Mouse (Mus musculus): ENCODE results near the gene H2-T24. TPM values are rescaled to one million over a fixed set of nuclear protein-coding genes. Genes with fewer than 3 reads are reported as not detected.
A peak's percentile ranks its signal among the peaks of the same experiment; 100 is the strongest.

The H2-T24 gene
- polyA plus RNA-seq, 1 experiment from 2014 or later = 3.1 TPM

DNA sequence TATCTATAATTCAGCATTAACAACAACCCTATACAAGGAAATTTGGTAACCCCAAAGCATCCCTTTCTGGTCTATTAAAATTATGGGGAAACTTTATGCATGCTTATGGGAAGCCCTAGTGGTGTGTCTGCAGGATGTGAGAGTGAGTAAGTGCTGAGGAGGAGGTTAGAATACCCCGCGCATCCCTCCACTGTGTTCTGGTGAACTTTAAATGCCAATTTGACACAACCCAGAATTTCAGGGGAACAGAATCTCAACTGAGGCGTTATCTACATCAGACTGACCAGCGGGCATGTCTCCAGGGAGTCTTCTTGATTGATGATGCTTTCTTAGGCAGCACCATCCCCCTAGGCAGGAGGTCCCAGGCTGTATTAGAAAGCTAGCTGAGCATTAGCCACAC is 5.5 kb upstream of the H2-T24 start:
- DNase-seq (ENCODE audit: low spot score, missing footprints) (peak; percentile 31), ATAC-seq (ENCODE audit: low FRiP score) (no peak)
- WGBS = 84% methylated on average over 4 of the region's 4 CpGs

GRCm38 (mm10) chr17:36025197-36025596 is 4.8 kb upstream of the H2-T24 start:
- Histone ChIP-seq H3K4me1 (ENCODE audit: control insufficient read depth, insufficient read depth, low read length) (no peaks in the 10 kb centered on the region), H3K36me3 (ENCODE audit: control insufficient read depth, insufficient read depth, low read length) (no peaks in the 10 kb centered on the region), H3K9ac (ENCODE audit: low read length) (no peak overlapping the region), H3K9me3 (ENCODE audit: control insufficient read depth, low read length) (no peaks in the 10 kb centered on the region), H3K27ac (ENCODE audit: low read depth, low read length) (no peak overlapping the region), H3K4me3 (ENCODE audit: low read depth, low read length) (no peak overlapping the region), H3K27me3 (ENCODE audit: control insufficient read depth, insufficient read depth, low read length) (no peaks in the 10 kb centered on the region), H3K4me2 (no peak overlapping the region)
- ATAC-seq (ENCODE audit: low FRiP score) (no peak), DNase-seq (ENCODE audit: low spot score, missing footprints) (no peak)
- 69% methylated on average over 5 of the region's 5 CpGs for WGBS

More for the DNA sequence above, 5.5 kb upstream of the H2-T24 start:
- no peaks in the 10 kb centered on the region for H3K9me3 ChIP-seq (ENCODE audit: control insufficient read depth, low read length)
- no peak overlapping the region for H3K27ac ChIP-seq (ENCODE audit: low read depth, low read length)
- H3K9ac ChIP-seq (ENCODE audit: low read length) = no peak overlapping the region
- H3K4me1 ChIP-seq (ENCODE audit: control insufficient read depth, insufficient read depth, low read length) = no peaks in the 10 kb centered on the region
- H3K4me3 ChIP-seq (ENCODE audit: low read depth, low read length) = no peak overlapping the region
- no peaks in the 10 kb centered on the region for H3K27me3 ChIP-seq (ENCODE audit: control insufficient read depth, insufficient read depth, low read length)
- no peaks in the 10 kb centered on the region for H3K36me3 ChIP-seq (ENCODE audit: control insufficient read depth, insufficient read depth, low read length)
- no peak overlapping the region for H3K4me2 ChIP-seq

DNA sequence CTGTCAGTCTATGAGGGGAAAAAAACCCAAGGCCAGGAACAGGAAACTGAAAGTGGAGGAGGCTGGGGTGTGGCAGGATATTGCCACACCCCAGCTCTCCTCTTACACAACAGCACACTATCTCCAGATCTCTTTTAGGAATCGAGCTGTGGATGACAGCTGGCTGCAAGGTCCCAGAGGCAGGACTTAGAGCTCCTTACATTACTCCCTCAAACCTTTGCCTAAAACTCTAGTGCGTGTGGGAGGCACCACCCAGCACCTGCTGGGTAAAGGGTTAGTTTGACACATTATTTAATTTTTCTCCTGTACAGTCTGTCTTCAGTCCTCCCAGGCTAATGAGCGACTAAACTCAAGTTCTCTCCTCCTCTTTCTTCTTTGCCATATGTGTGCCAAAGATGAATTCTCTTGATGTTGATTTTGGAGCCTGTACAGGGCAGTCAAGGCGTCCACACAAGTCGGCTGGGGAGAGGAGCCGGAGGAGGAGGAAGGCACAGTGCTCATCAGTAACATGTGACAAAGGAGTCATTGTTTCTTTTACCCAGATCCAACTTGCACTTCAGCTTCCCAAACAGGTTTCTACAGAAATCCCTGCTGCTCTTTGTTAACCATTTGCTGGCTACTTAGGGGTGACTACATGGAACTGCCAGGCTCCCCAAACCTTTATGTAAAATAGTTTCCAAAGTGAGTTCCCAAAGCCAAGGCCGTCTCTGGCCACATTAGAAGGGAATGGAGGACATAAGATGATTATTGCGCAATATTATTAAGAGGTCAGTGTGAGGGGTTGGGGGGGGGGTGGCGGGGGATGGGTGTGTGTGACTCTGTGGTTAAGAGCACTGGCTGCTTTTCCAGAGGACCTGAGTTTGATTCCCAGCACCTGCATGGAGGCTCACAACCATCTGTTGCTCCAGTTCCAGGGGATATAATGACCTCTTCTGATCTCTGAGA is 3.6 kb upstream of the H2-T24 start:
- no peaks in the 10 kb centered on the region for H3K36me3 ChIP-seq (ENCODE audit: control insufficient read depth, insufficient read depth, low read length)
- H3K9ac ChIP-seq (ENCODE audit: low read length) = no peak overlapping the region
- ATAC-seq (ENCODE audit: low FRiP score) (no peak), DNase-seq (ENCODE audit: low spot score, missing footprints) (peak; percentile 61)
- H3K27ac ChIP-seq (ENCODE audit: low read depth, low read length) = no peak overlapping the region
- WGBS = 76% methylated on average over 9 of the region's 9 CpGs
- no peaks in the 10 kb centered on the region for H3K9me3 ChIP-seq (ENCODE audit: control insufficient read depth, low read length)
- H3K27me3 ChIP-seq (ENCODE audit: control insufficient read depth, insufficient read depth, low read length) = no peaks in the 10 kb centered on the region
- no peaks in the 10 kb centered on the region for H3K4me1 ChIP-seq (ENCODE audit: control insufficient read depth, insufficient read depth, low read length)
- H3K4me3 ChIP-seq (ENCODE audit: low read depth, low read length) = no peak overlapping the region
- H3K4me2 ChIP-seq = no peak overlapping the region

GRCm38 (mm10) chr17:36022922-36023321 is 2.6 kb upstream of the H2-T24 start:
- Histone ChIP-seq H3K4me1 (ENCODE audit: control insufficient read depth, insufficient read depth, low read length) (no peaks in the 10 kb centered on the region), H3K4me3 (ENCODE audit: low read depth, low read length) (no peak overlapping the region), H3K9me3 (ENCODE audit: control insufficient read depth, low read length) (no peaks in the 10 kb centered on the region), H3K27ac (ENCODE audit: low read depth, low read length) (no peak overlapping the region), H3K27me3 (ENCODE audit: control insufficient read depth, insufficient read depth, low read length) (no peaks in the 10 kb centered on the region), H3K4me2 (no peak overlapping the region), H3K36me3 (ENCODE audit: control insufficient read depth, insufficient read depth, low read length) (no peaks in the 10 kb centered on the region), H3K9ac (ENCODE audit: low read length) (no peak overlapping the region)
- DNase-seq (ENCODE audit: low spot score, missing footprints) (peak; percentile 47), ATAC-seq (ENCODE audit: low FRiP score) (no peak)
- WGBS = 88% methylated on average over 6 of the region's 6 CpGs

- peak; percentile 45 for DNase-seq (ENCODE audit: low spot score, missing footprints)
- no peaks in the 10 kb centered on the region for H3K9me3 ChIP-seq (ENCODE audit: control insufficient read depth, low read length)
- no peak overlapping the region for H3K27ac ChIP-seq (ENCODE audit: low read depth, low read length)
- 91% methylated on average over 9 of the region's 9 CpGs for WGBS
- no peaks in the 10 kb centered on the region for H3K4me1 ChIP-seq (ENCODE audit: control insufficient read depth, insufficient read depth, low read length)
- no peak overlapping the region for H3K9ac ChIP-seq (ENCODE audit: low read length)
- H3K27me3 ChIP-seq (ENCODE audit: control insufficient read depth, insufficient read depth, low read length) = no peaks in the 10 kb centered on the region
- H3K4me2 ChIP-seq = no peak overlapping the region
- H3K36me3 ChIP-seq (ENCODE audit: control insufficient read depth, insufficient read depth, low read length) = no peaks in the 10 kb centered on the region
- no peak for ATAC-seq (ENCODE audit: low FRiP score)
- no peak overlapping the region for H3K4me3 ChIP-seq (ENCODE audit: low read depth, low read length)
These were observed 1.7 kb upstream of the H2-T24 start for GRCm38 (mm10) chr17:36022098-36022497.

DNA sequence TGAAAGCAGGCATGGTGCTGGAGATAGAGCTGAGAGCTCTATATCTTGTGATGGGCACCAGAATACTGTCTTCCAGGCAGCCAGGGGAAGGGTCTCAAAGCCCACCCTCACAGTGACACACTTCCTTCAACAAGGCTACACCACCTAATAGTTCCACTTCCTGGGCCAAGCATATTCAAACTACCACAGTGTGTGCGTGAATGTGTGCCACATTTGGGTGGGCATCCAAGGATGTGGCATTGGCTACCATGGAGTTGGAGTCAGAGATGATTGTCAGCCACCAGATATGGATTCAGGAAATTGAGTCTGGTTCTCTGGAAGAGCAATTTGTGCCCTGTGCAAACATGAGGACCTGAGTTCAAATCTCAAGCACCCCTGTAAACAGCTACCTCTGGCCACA is 949 bp upstream of the H2-T24 start:
- Histone ChIP-seq H3K9me3 (ENCODE audit: control insufficient read depth, low read length) (no peaks in the 10 kb centered on the region), H3K27me3 (ENCODE audit: control insufficient read depth, insufficient read depth, low read length) (no peaks in the 10 kb centered on the region), H3K27ac (ENCODE audit: low read depth, low read length) (no peak overlapping the region), H3K9ac (ENCODE audit: low read length) (no peak overlapping the region), H3K36me3 (ENCODE audit: control insufficient read depth, insufficient read depth, low read length) (no peaks in the 10 kb centered on the region), H3K4me3 (ENCODE audit: low read depth, low read length) (no peak overlapping the region), H3K4me1 (ENCODE audit: control insufficient read depth, insufficient read depth, low read length) (no peaks in the 10 kb centered on the region), H3K4me2 (no peak overlapping the region)
- ATAC-seq (ENCODE audit: low FRiP score) = no peak
- peak; percentile 31 for DNase-seq (ENCODE audit: low spot score, missing footprints)
- WGBS = 92% methylated on average over 1 of the region's 1 CpGs

DNA sequence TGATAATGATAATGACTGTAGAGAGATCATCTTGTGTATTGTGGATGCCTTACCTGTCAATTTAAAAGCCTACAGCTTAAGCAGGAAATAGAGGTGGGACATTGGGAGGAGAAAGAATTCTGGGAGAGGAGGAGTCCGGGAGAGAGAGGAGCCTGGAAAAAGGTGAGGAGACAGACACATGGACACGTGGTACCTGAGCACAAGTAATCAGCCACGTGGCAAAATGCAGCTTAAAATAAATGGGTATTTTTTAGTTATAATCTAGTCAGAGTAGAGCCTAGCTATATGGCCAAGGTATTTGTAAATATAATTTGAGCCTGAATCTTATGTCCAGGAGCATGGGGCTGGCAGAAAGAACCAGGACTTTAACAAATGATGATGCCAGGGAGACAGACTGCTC is 841 bp downstream of the H2-T24 start:
- WGBS = 71% methylated on average over 3 of the region's 3 CpGs
- Histone ChIP-seq H3K36me3 (ENCODE audit: control insufficient read depth, insufficient read depth, low read length) (no peaks in the 10 kb centered on the region), H3K27ac (ENCODE audit: low read depth, low read length) (no peak overlapping the region), H3K4me1 (ENCODE audit: control insufficient read depth, insufficient read depth, low read length) (no peaks in the 10 kb centered on the region), H3K4me2 (no peak overlapping the region), H3K27me3 (ENCODE audit: control insufficient read depth, insufficient read depth, low read length) (no peaks in the 10 kb centered on the region), H3K4me3 (ENCODE audit: low read depth, low read length) (no peak overlapping the region), H3K9me3 (ENCODE audit: control insufficient read depth, low read length) (no peaks in the 10 kb centered on the region), H3K9ac (ENCODE audit: low read length) (no peak overlapping the region)
- ATAC-seq (ENCODE audit: low FRiP score) (no peak), DNase-seq (ENCODE audit: low spot score, missing footprints) (no peak)

DNA sequence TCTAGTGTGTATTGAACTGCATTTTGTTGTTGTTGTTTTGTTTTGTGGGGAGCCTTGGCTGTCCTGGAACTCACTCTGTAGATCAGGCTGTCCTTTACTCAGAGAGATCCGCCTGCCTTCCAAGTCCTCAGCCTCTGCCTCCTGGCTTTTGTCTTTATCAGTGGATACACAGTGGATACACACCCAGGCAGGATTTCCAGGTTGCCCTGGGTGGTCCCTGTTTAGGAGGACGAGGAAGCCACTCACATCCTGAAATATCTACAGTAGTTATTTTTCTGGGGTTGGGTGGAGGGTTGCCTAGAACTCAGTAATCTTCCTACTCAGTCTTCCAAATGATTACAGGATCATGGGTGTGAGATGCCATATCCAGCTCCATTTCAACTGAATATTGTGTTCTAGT is 1.4 kb downstream of the H2-T24 start:
- Histone ChIP-seq H3K27ac (ENCODE audit: low read depth, low read length) (no peak overlapping the region), H3K4me1 (ENCODE audit: control insufficient read depth, insufficient read depth, low read length) (no peaks in the 10 kb centered on the region), H3K4me3 (ENCODE audit: low read depth, low read length) (no peak overlapping the region), H3K27me3 (ENCODE audit: control insufficient read depth, insufficient read depth, low read length) (no peaks in the 10 kb centered on the region), H3K36me3 (ENCODE audit: control insufficient read depth, insufficient read depth, low read length) (no peaks in the 10 kb centered on the region), H3K9ac (ENCODE audit: low read length) (no peak overlapping the region), H3K4me2 (no peak overlapping the region), H3K9me3 (ENCODE audit: control insufficient read depth, low read length) (no peaks in the 10 kb centered on the region)
- no peak for ATAC-seq (ENCODE audit: low FRiP score)
- WGBS = 71% methylated on average over 2 of the region's 2 CpGs
- peak; percentile 60 for DNase-seq (ENCODE audit: low spot score, missing footprints)

DNA sequence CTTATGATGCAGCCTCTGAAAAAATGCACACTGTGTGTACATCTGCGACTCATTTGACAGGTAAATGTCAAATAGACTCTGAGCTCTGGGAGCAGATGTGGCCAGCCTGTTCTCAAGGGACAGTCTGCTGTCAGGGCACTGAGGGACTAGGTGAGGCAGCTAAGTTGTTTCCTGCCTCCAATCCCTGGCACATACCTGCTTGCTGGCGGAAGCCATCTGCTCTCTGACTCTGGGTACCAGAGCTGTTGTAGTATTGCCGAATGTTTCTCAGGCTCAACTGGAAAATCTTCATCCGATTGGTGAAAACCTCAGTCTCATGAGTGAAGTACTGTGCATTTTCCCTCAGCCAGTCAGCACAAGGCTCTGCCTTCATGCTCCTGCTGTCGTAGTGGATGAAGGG is 3.3 kb downstream of the H2-T24 start:
- H3K4me3 ChIP-seq (ENCODE audit: low read depth, low read length) = no peak overlapping the region
- no peak overlapping the region for H3K4me2 ChIP-seq
- H3K36me3 ChIP-seq (ENCODE audit: control insufficient read depth, insufficient read depth, low read length) = no peaks in the 10 kb centered on the region
- no peak overlapping the region for H3K27ac ChIP-seq (ENCODE audit: low read depth, low read length)
- 92% methylated on average over 5 of the region's 5 CpGs for WGBS
- no peaks in the 10 kb centered on the region for H3K9me3 ChIP-seq (ENCODE audit: control insufficient read depth, low read length)
- DNase-seq (ENCODE audit: low spot score, missing footprints) (peak; percentile 37), ATAC-seq (ENCODE audit: low FRiP score) (no peak)
- H3K27me3 ChIP-seq (ENCODE audit: control insufficient read depth, insufficient read depth, low read length) = no peaks in the 10 kb centered on the region
- H3K4me1 ChIP-seq (ENCODE audit: control insufficient read depth, insufficient read depth, low read length) = no peaks in the 10 kb centered on the region
- H3K9ac ChIP-seq (ENCODE audit: low read length) = no peak overlapping the region
